Mouse (Mus musculus): ENCODE data around the gene Gsta3. TPM values are rescaled to one million over a fixed set of nuclear protein-coding genes. Genes with fewer than 3 reads are reported as not detected.
"Not testable (repeated sequence)": the region's sequence is repeated elsewhere in the genome, so short reads cannot be mapped to it uniquely, and the experiment has no call there.

Gene Gsta3
- polyA plus RNA-seq, 1 experiment from 2014 or later = 0.42 TPM

GRCm38 (mm10) chr1:21280306-21280705 is 39.9 kb downstream of the Gsta3 start:
- H3K27ac ChIP-seq (ENCODE audit: low read depth, low read length) = no peak overlapping the region
- no peak for ATAC-seq (ENCODE audit: low FRiP score)

GRCm38 (mm10) chr1:21284644-21285043 is 44.3 kb downstream of the Gsta3 start:
- not testable (repeated sequence) for H3K36me3 ChIP-seq (ENCODE audit: control insufficient read depth, insufficient read depth, low read length); H3K27ac ChIP-seq (ENCODE audit: low read depth, low read length); H3K27me3 ChIP-seq (ENCODE audit: control insufficient read depth, insufficient read depth, low read length); H3K9ac ChIP-seq (ENCODE audit: low read length); H3K4me3 ChIP-seq (ENCODE audit: low read depth, low read length); DNase-seq (ENCODE audit: low spot score, missing footprints); H3K4me1 ChIP-seq (ENCODE audit: control insufficient read depth, insufficient read depth, low read length); H3K4me2 ChIP-seq; H3K9me3 ChIP-seq (ENCODE audit: control insufficient read depth, low read length)
- 81% methylated on average over 2 of the region's 2 CpGs for WGBS
- 0 out of 2 replicates have a peak, but pooled peaks have one; percentile 55 for ATAC-seq (ENCODE audit: low FRiP score)

More at GRCm38 (mm10) chr1:21280306-21280705, 39.9 kb downstream of the Gsta3 start:
- H3K27me3 ChIP-seq (ENCODE audit: control insufficient read depth, insufficient read depth, low read length) = no peaks in the 10 kb centered on the region
- H3K4me2 ChIP-seq = no peak overlapping the region
- DNase-seq (ENCODE audit: low spot score, missing footprints) = no peak
- WGBS = 73% methylated on average over 2 of the region's 2 CpGs
- H3K36me3 ChIP-seq (ENCODE audit: control insufficient read depth, insufficient read depth, low read length) = no peaks in the 10 kb centered on the region
- no peak overlapping the region for H3K4me3 ChIP-seq (ENCODE audit: low read depth, low read length)
- no peak overlapping the region for H3K9ac ChIP-seq (ENCODE audit: low read length)
- no peaks in the 10 kb centered on the region for H3K9me3 ChIP-seq (ENCODE audit: control insufficient read depth, low read length)
- H3K4me1 ChIP-seq (ENCODE audit: control insufficient read depth, insufficient read depth, low read length) = no peaks in the 10 kb centered on the region

GRCm38 (mm10) chr1:21291394-21291793 is 51.0 kb downstream of the Gsta3 start:
- Histone ChIP-seq H3K9me3 (ENCODE audit: control insufficient read depth, low read length) (no peaks in the 10 kb centered on the region), H3K27me3 (ENCODE audit: control insufficient read depth, insufficient read depth, low read length) (no peaks in the 10 kb centered on the region), H3K4me1 (ENCODE audit: control insufficient read depth, insufficient read depth, low read length) (no peaks in the 10 kb centered on the region), H3K9ac (ENCODE audit: low read length) (no peak overlapping the region), H3K36me3 (ENCODE audit: control insufficient read depth, insufficient read depth, low read length) (no peaks in the 10 kb centered on the region), H3K4me2 (no peak overlapping the region), H3K4me3 (ENCODE audit: low read depth, low read length) (no peak overlapping the region), H3K27ac (ENCODE audit: low read depth, low read length) (no peak overlapping the region)
- DNase-seq (ENCODE audit: low spot score, missing footprints) = no peak
- ATAC-seq (ENCODE audit: low FRiP score) = no peak
- 90% methylated on average over 4 of the region's 4 CpGs for WGBS

GRCm38 (mm10) chr1:21292590-21292989 is 52.2 kb downstream of the Gsta3 start:
- Histone ChIP-seq H3K36me3 (ENCODE audit: control insufficient read depth, insufficient read depth, low read length) (no peaks in the 10 kb centered on the region), H3K4me3 (ENCODE audit: low read depth, low read length) (no peak overlapping the region), H3K27ac (ENCODE audit: low read depth, low read length) (no peak overlapping the region), H3K4me2 (no peak overlapping the region), H3K9ac (ENCODE audit: low read length) (no peak overlapping the region), H3K27me3 (ENCODE audit: control insufficient read depth, insufficient read depth, low read length) (no peaks in the 10 kb centered on the region), H3K9me3 (ENCODE audit: control insufficient read depth, low read length) (no peaks in the 10 kb centered on the region), H3K4me1 (ENCODE audit: control insufficient read depth, insufficient read depth, low read length) (no peaks in the 10 kb centered on the region)
- ATAC-seq (ENCODE audit: low FRiP score) (no peak), DNase-seq (ENCODE audit: low spot score, missing footprints) (no peak)
- WGBS = 67% methylated on average over 1 of the region's 1 CpGs

- no peak for ATAC-seq (ENCODE audit: low FRiP score)
These were observed 55.8 kb downstream of the Gsta3 start for GRCm38 (mm10) chr1:21296169-21296568.

GRCm38 (mm10) chr1:21298114-21298513 is 57.7 kb downstream of the Gsta3 start:
- 90% methylated on average over 4 of the region's 4 CpGs for WGBS
- ATAC-seq (ENCODE audit: low FRiP score) = no peak

More at GRCm38 (mm10) chr1:21296169-21296568, 55.8 kb downstream of the Gsta3 start:
- Histone ChIP-seq H3K4me2 (no peak overlapping the region), H3K9me3 (ENCODE audit: control insufficient read depth, low read length) (no peaks in the 10 kb centered on the region), H3K27ac (ENCODE audit: low read depth, low read length) (no peak overlapping the region), H3K36me3 (ENCODE audit: control insufficient read depth, insufficient read depth, low read length) (no peaks in the 10 kb centered on the region), H3K27me3 (ENCODE audit: control insufficient read depth, insufficient read depth, low read length) (no peaks in the 10 kb centered on the region), H3K4me1 (ENCODE audit: control insufficient read depth, insufficient read depth, low read length) (no peaks in the 10 kb centered on the region), H3K4me3 (ENCODE audit: low read depth, low read length) (no peak overlapping the region), H3K9ac (ENCODE audit: low read length) (no peak overlapping the region)
- whole genome bisulfite sequencing = 91% methylated on average over 1 of the region's 1 CpGs
- no peak for DNase-seq (ENCODE audit: low spot score, missing footprints)

GRCm38 (mm10) chr1:21299826-21300225 is 59.4 kb downstream of the Gsta3 start:
- no peaks in the 10 kb centered on the region for H3K9me3 ChIP-seq (ENCODE audit: control insufficient read depth, low read length)
- WGBS = 71% methylated on average over 3 of the region's 3 CpGs

More at GRCm38 (mm10) chr1:21298114-21298513, 57.7 kb downstream of the Gsta3 start:
- no peak overlapping the region for H3K27ac ChIP-seq (ENCODE audit: low read depth, low read length)
- H3K9me3 ChIP-seq (ENCODE audit: control insufficient read depth, low read length) = no peaks in the 10 kb centered on the region
- no peaks in the 10 kb centered on the region for H3K27me3 ChIP-seq (ENCODE audit: control insufficient read depth, insufficient read depth, low read length)
- H3K4me3 ChIP-seq (ENCODE audit: low read depth, low read length) = no peak overlapping the region
- DNase-seq (ENCODE audit: low spot score, missing footprints) = no peak
- H3K4me2 ChIP-seq = no peak overlapping the region
- no peaks in the 10 kb centered on the region for H3K4me1 ChIP-seq (ENCODE audit: control insufficient read depth, insufficient read depth, low read length)
- no peak overlapping the region for H3K9ac ChIP-seq (ENCODE audit: low read length)
- no peaks in the 10 kb centered on the region for H3K36me3 ChIP-seq (ENCODE audit: control insufficient read depth, insufficient read depth, low read length)

GRCm38 (mm10) chr1:21301686-21302085 is 61.3 kb downstream of the Gsta3 start:
- Histone ChIP-seq H3K27ac (ENCODE audit: low read depth, low read length) (no peak overlapping the region), H3K9ac (ENCODE audit: low read length) (no peak overlapping the region), H3K27me3 (ENCODE audit: control insufficient read depth, insufficient read depth, low read length) (no peaks in the 10 kb centered on the region), H3K9me3 (ENCODE audit: control insufficient read depth, low read length) (no peaks in the 10 kb centered on the region), H3K4me1 (ENCODE audit: control insufficient read depth, insufficient read depth, low read length) (no peaks in the 10 kb centered on the region), H3K4me3 (ENCODE audit: low read depth, low read length) (no peak overlapping the region), H3K36me3 (ENCODE audit: control insufficient read depth, insufficient read depth, low read length) (no peaks in the 10 kb centered on the region), H3K4me2 (no peak overlapping the region)
- WGBS = 76% methylated on average over 3 of the region's 3 CpGs
- no peak for ATAC-seq (ENCODE audit: low FRiP score)
- no peak for DNase-seq (ENCODE audit: low spot score, missing footprints)

More at GRCm38 (mm10) chr1:21299826-21300225, 59.4 kb downstream of the Gsta3 start:
- H3K4me1 ChIP-seq (ENCODE audit: control insufficient read depth, insufficient read depth, low read length) = no peaks in the 10 kb centered on the region
- H3K27ac ChIP-seq (ENCODE audit: low read depth, low read length) = no peak overlapping the region
- H3K9ac ChIP-seq (ENCODE audit: low read length) = no peak overlapping the region
- no peaks in the 10 kb centered on the region for H3K27me3 ChIP-seq (ENCODE audit: control insufficient read depth, insufficient read depth, low read length)
- ATAC-seq (ENCODE audit: low FRiP score) (no peak), DNase-seq (ENCODE audit: low spot score, missing footprints) (no peak)
- no peaks in the 10 kb centered on the region for H3K36me3 ChIP-seq (ENCODE audit: control insufficient read depth, insufficient read depth, low read length)
- H3K4me3 ChIP-seq (ENCODE audit: low read depth, low read length) = no peak overlapping the region
- no peak overlapping the region for H3K4me2 ChIP-seq

- Histone ChIP-seq H3K9ac (ENCODE audit: low read length) (no peak overlapping the region), H3K9me3 (ENCODE audit: control insufficient read depth, low read length) (no peaks in the 10 kb centered on the region), H3K4me1 (ENCODE audit: control insufficient read depth, insufficient read depth, low read length) (no peaks in the 10 kb centered on the region), H3K4me3 (ENCODE audit: low read depth, low read length) (no peak overlapping the region), H3K27ac (ENCODE audit: low read depth, low read length) (no peak overlapping the region), H3K27me3 (ENCODE audit: control insufficient read depth, insufficient read depth, low read length) (no peaks in the 10 kb centered on the region), H3K36me3 (ENCODE audit: control insufficient read depth, insufficient read depth, low read length) (no peaks in the 10 kb centered on the region), H3K4me2 (no peak overlapping the region)
- no peak for ATAC-seq (ENCODE audit: low FRiP score)
- DNase-seq (ENCODE audit: low spot score, missing footprints) = no peak
- 84% methylated on average over 3 of the region's 3 CpGs for WGBS
These were observed 63.8 kb downstream of the Gsta3 start for GRCm38 (mm10) chr1:21304174-21304573.

All from midbrain, embryonic 11.5 days (tissue).